Mouse (Mus musculus) myocyte (in vitro differentiated cells): ENCODE measurements around the gene Gtsf1l.

ENCODE experiments used
- CEBPB ChIP-seq: IDR thresholded peaks from 2 replicates; pipeline ENCODE4 v1.6.1; 2011; ENCODE audit warnings: mild to moderate bottlenecking, moderate library complexity; ENCODE audit not compliant: poor library complexity, insufficient read depth, severe bottlenecking
- E2F4 ChIP-seq: IDR thresholded peaks from one replicate; pipeline ENCODE4 v1.6.1; 2011; ENCODE audit warnings: mild to moderate bottlenecking, control low read depth, moderate library complexity; ENCODE audit not compliant: insufficient read depth
- MYOD1 ChIP-seq, 3 experiments: IDR thresholded peaks; one replicate each; pipeline ENCODE4 v1.6.1; 2011; ENCODE audit warnings: control low read depth in 2 of 3, low read depth in 2 of 3, mild to moderate bottlenecking in 2 of 3, moderate library complexity in 1 of 3; ENCODE audit not compliant: insufficient read length in 2 of 3, control insufficient read depth in 1 of 3
- POLR2A ChIP-seq: IDR thresholded peaks from one replicate; pipeline ENCODE4 v1.6.1; 2011; ENCODE audit warnings: low read depth, mild to moderate bottlenecking, control low read depth, moderate library complexity; ENCODE audit not compliant: insufficient read length
- REST ChIP-seq: IDR thresholded peaks from one replicate; pipeline ENCODE4 v1.6.1; 2011; ENCODE audit warnings: mild to moderate bottlenecking, control low read depth, moderate library complexity; ENCODE audit not compliant: insufficient read depth, insufficient read length
- TCF12 ChIP-seq: IDR thresholded peaks from one replicate; pipeline ENCODE4 v1.6.1; 2011; ENCODE audit warnings: mild to moderate bottlenecking, control low read depth; ENCODE audit not compliant: poor library complexity, insufficient read depth, severe bottlenecking
- USF1 ChIP-seq: IDR thresholded peaks from one replicate; pipeline ENCODE4 v1.6.1; 2011; ENCODE audit warnings: low read depth, mild to moderate bottlenecking, control low read depth, moderate library complexity

GRCm38 (mm10) chr2:163095784-163096183 is 8.1 kb upstream of the Gtsf1l start:
- TF ChIP-seq CEBPB (no peak), POLR2A (no peak), MYOD1 (IDR thresholded peaks at IDR 0.05; ENCODE audit: control insufficient read depth in 1 of 3, insufficient read length in 2 of 3, low read depth in 2 of 3) (no peak), REST (no peak), E2F4 (no peak), TCF12 (no peak), USF1 (no peak)
